Mouse (Mus musculus): ENCODE data around the gene Krtap1-4.
"Not testable (repeated sequence)": the region's sequence is repeated elsewhere in the genome, so short reads cannot be mapped to it uniquely, and the experiment has no call there.

Gene Krtap1-4

GRCm38 (mm10) chr11:99583245-99583704, at the start of gene Krtap1-4:
TSS of gene Krtap1-4 (minus strand) at chr11:99583654.
- DNase-seq, result no peak

- no peak for DNase-seq
Measured at GRCm38 (mm10) chr11:99630890-99631289, 47.4 kb upstream of the Krtap1-4 start.

GRCm38 (mm10) chr11:99628138-99628537, 44.7 kb upstream of the Krtap1-4 start, which contains the start of gene Krtap4-1:
TSS of gene Krtap4-1 (minus strand) at chr11:99628238.
- DNase-seq, result no peak

- DNase-seq, result no peak
Measured at GRCm38 (mm10) chr11:99620335-99620734, 36.9 kb upstream of the Krtap1-4 start, which contains the start of gene Gm11562. TSS of gene Gm11562 (minus strand) at chr11:99620435.

- no peak for DNase-seq
Measured at GRCm38 (mm10) chr11:99614796-99615363, 31.4 kb upstream of the Krtap1-4 start, which contains the start of gene Krtap2-4. TSS of gene Krtap2-4 (minus strand) at chr11:99614846.

GRCm38 (mm10) chr11:99610089-99610488, 26.6 kb upstream of the Krtap1-4 start, which contains the start of gene Gm11937:
TSS of gene Gm11937 (minus strand) at chr11:99610189.
- DNase-seq, result not testable (repeated sequence)

- DNase-seq, result no peak
Measured at GRCm38 (mm10) chr11:99609126-99609525, 25.7 kb upstream of the Krtap1-4 start.

- not testable (repeated sequence) for DNase-seq
Measured at GRCm38 (mm10) chr11:99603208-99603607, 19.8 kb upstream of the Krtap1-4 start, which contains the start of gene Gm11938. TSS of gene Gm11938 (minus strand) at chr11:99603308.

- DNase-seq, result not testable (repeated sequence)
Measured at GRCm38 (mm10) chr11:99597742-99598141, 14.3 kb upstream of the Krtap1-4 start, which contains the start of gene Krtap9-3. TSS of gene Krtap9-3 (minus strand) at chr11:99598105.

- no peak for DNase-seq
Measured at GRCm38 (mm10) chr11:99590981-99591380, 7.5 kb upstream of the Krtap1-4 start, which contains the start of gene Krtap1-3. TSS of gene Krtap1-3 (minus strand) at chr11:99591339.

- DNase-seq, result no peak
Measured at GRCm38 (mm10) chr11:99585096-99585495, 1.6 kb upstream of the Krtap1-4 start.

- DNase-seq, result no peak
Measured at GRCm38 (mm10) chr11:99581564-99581963, 1.9 kb downstream of the Krtap1-4 start.

GRCm38 (mm10) chr11:99581051-99581450, 2.4 kb downstream of the Krtap1-4 start:
- no peak for DNase-seq

GRCm38 (mm10) chr11:99580636-99581035, 2.8 kb downstream of the Krtap1-4 start, which contains the start of gene Krtap1-5:
TSS of gene Krtap1-5 (minus strand) at chr11:99581016.
- no peak for DNase-seq

- peak; percentile 28 to 69 for DNase-seq
Measured at GRCm38 (mm10) chr11:99574106-99574505, 9.3 kb downstream of the Krtap1-4 start.

- no peak for DNase-seq
Measured at GRCm38 (mm10) chr11:99573164-99573563, 10.3 kb downstream of the Krtap1-4 start.

- DNase-seq, result no peak
Measured at GRCm38 (mm10) chr11:99566530-99566929, 16.9 kb downstream of the Krtap1-4 start, which contains the start of gene Krtap3-1. TSS of gene Krtap3-1 (minus strand) at chr11:99566630.

GRCm38 (mm10) chr11:99562580-99562979, 20.9 kb downstream of the Krtap1-4 start:
- no peak for DNase-seq

- DNase-seq, result no peak
Measured at GRCm38 (mm10) chr11:99559366-99559765, 24.1 kb downstream of the Krtap1-4 start, which contains the start of gene Gm11939. TSS of gene Gm11939 (minus strand) at chr11:99559466.

GRCm38 (mm10) chr11:99557976-99558745, 25.3 kb downstream of the Krtap1-4 start:
- peak in 1 of 2 experiments; percentile 9 for DNase-seq

- no peak for DNase-seq
Measured at GRCm38 (mm10) chr11:99556753-99557152, 26.7 kb downstream of the Krtap1-4 start, which contains the start of gene Krtap3-2. TSS of gene Krtap3-2 (minus strand) at chr11:99556853.

- DNase-seq, result no peak
Measured at GRCm38 (mm10) chr11:99556195-99556594, 27.3 kb downstream of the Krtap1-4 start.

GRCm38 (mm10) chr11:99550765-99551164, 32.7 kb downstream of the Krtap1-4 start, which contains the start of gene Krtap3-3:
TSS of gene Krtap3-3 (minus strand) at chr11:99550865.
- no peak for DNase-seq

All from kidney, adult 8-10 months (tissue).